Mouse (Mus musculus) MEL (cell line): ENCODE measurements around the gene Eapp.

Source experiments
- BHLHE40 ChIP-seq: IDR thresholded peaks from 2 replicates; pipeline ENCODE4 v1.6.1; 2012; ENCODE audit warnings: low read depth, mild to moderate bottlenecking, inconsistent platforms, low read length, improper control_type of control experiment, borderline replicate concordance
- CTCF ChIP-seq, 3 experiments: IDR thresholded peaks in 2 of 3; conservative IDR thresholded peaks in 1 of 3; 2 replicates each; pipeline ENCODE4 v1.5.1; 2011 to 2012; ENCODE audit warnings: low read length in 3 of 3, low read depth in 2 of 3, mild to moderate bottlenecking in 2 of 3, improper control_type of control experiment in 1 of 3, inconsistent platforms in 1 of 3, mixed read lengths in 1 of 3, moderate library complexity in 1 of 3; ENCODE audit not compliant: control insufficient read depth in 1 of 3, insufficient read depth in 1 of 3, poor library complexity in 1 of 3, severe bottlenecking in 1 of 3
- E2F4 ChIP-seq: IDR thresholded peaks from 2 replicates; pipeline ENCODE4 v1.6.1; 2011; ENCODE audit warnings: low read depth, low read length, improper control_type of control experiment, borderline replicate concordance
- GATA1 ChIP-seq: IDR thresholded peaks from 2 replicates; pipeline ENCODE4 v1.6.1; 2011; ENCODE audit warnings: low read depth, low read length, improper control_type of control experiment
- JUND ChIP-seq: IDR thresholded peaks from 2 replicates; pipeline ENCODE4 v1.6.1; 2011; ENCODE audit warnings: low read depth, mild to moderate bottlenecking, improper control_type of control experiment, low read length
- MAZ ChIP-seq: IDR thresholded peaks from 2 replicates; pipeline ENCODE4 v1.6.1; 2012; ENCODE audit warnings: low read depth, mild to moderate bottlenecking, inconsistent platforms, low read length, improper control_type of control experiment
- POLR2A ChIP-seq, 2 experiments: IDR thresholded peaks; 2 replicates each; pipeline ENCODE4 v1.6.1; 2011 to 2012; ENCODE audit warnings: low read length in 2 of 2, mild to moderate bottlenecking in 2 of 2, control low read depth in 1 of 2, improper control_type of control experiment in 1 of 2, low read depth in 1 of 2, moderate library complexity in 1 of 2; ENCODE audit not compliant: control insufficient read depth in 1 of 2, insufficient read depth in 1 of 2, poor library complexity in 1 of 2
- RAD21 ChIP-seq: IDR thresholded peaks from 2 replicates; pipeline ENCODE4 v1.6.1; 2011; ENCODE audit warnings: mild to moderate bottlenecking, low read depth, low read length, improper control_type of control experiment

- TF ChIP-seq BHLHE40 (no peak), POLR2A (IDR thresholded peaks at IDR 0.05; ENCODE audit: control insufficient read depth in 1 of 2, insufficient read depth in 1 of 2, low read depth in 1 of 2, low read length in 2 of 2, poor library complexity in 1 of 2) (no peak), MAZ (no peak), CTCF (IDR thresholded peaks at IDR 0.05 in 2 of 3, conservative IDR thresholded peaks at IDR 0.05 in 1 of 3; ENCODE audit: control insufficient read depth in 1 of 3, insufficient read depth in 1 of 3, low read depth in 2 of 3, low read length in 3 of 3, poor library complexity in 1 of 3, severe bottlenecking in 1 of 3) (no peak), E2F4 (no peak), RAD21 (no peak), GATA1 (no peak), JUND (no peak)
These were observed 35.8 kb downstream of the Eapp start for GRCm38 (mm10) chr12:54659901-54660300.
